Mouse (Mus musculus): Measurements from ENCODE around the gene Pbrm1.

The Pbrm1 gene

GRCm38 (mm10) chr14:31166827-31167226, 147.9 kb downstream of the Pbrm1 start:
- DNase-seq (ENCODE audit: low spot score in 2 of 2), result no peak

- no peak for DNase-seq (ENCODE audit: low spot score in 2 of 2)
These were observed 149.5 kb downstream of the Pbrm1 start, which contains the start of gene Stab1 for GRCm38 (mm10) chr14:31168425-31168824. TSS of gene Stab1 (minus strand) at chr14:31168641.

- no peak for DNase-seq (ENCODE audit: low spot score in 2 of 2)
These were observed 150.6 kb downstream of the Pbrm1 start for GRCm38 (mm10) chr14:31169508-31169907.

- DNase-seq (ENCODE audit: low spot score in 2 of 2), result no peak
These were observed 152.0 kb downstream of the Pbrm1 start for GRCm38 (mm10) chr14:31170963-31171362.

Data from spleen, postnatal 14 days (tissue).